ENCODE assay signal across 31 mouse cellular contexts in genomic region chr7:43662804-43663203, GRCm38 (mm10). TPM values are rescaled to one million over a fixed set of nuclear protein-coding genes. Genes with fewer than 3 reads are reported as not detected.
DNase-seq lines count a peak whose midpoint lies in the region; ATAC-seq lines count a peak whose summit lies in the region.
"Had no signal": no experiment of that assay in that cellular context is flagged by ENCODE, and none has a peak within 500 bp of the region (broad histone marks: within the 10 kb centered on the region; RNA-seq: fewer than 3 reads in every experiment).

No protein-coding gene starts in this region.

- no peak overlapping the region for H3K9ac ChIP-seq in hindbrain, embryonic 12.5 days
- H3K9ac ChIP-seq: forebrain, embryonic 12.5 days; liver, embryonic 15.5 days; lung, embryonic 15.5 days; midbrain, embryonic 12.5 days had no signal

- no peak overlapping the region for H3K4me3 ChIP-seq in hindbrain, embryonic 12.5 days
- H3K4me3 ChIP-seq: embryonic facial prominence, embryonic 10.5 days; forebrain, embryonic 12.5 days; gastrocnemius, adult 2 months; heart, embryonic 10.5 days; limb, embryonic 10.5 days; liver, embryonic 15.5 days; lung, embryonic 15.5 days; midbrain, embryonic 12.5 days had no signal

- no peaks in the 10 kb centered on the region for H3K4me1 ChIP-seq in hindbrain, embryonic 12.5 days
- H3K4me1 ChIP-seq: embryonic facial prominence, embryonic 10.5 days; forebrain, embryonic 12.5 days; heart, embryonic 10.5 days; limb, embryonic 10.5 days; liver, embryonic 15.5 days; lung, embryonic 15.5 days; midbrain, embryonic 12.5 days had no signal

- no peaks in the 10 kb centered on the region for H3K27me3 ChIP-seq in hindbrain, embryonic 12.5 days
- H3K27me3 ChIP-seq: forebrain, embryonic 12.5 days; liver, embryonic 15.5 days; lung, embryonic 15.5 days; midbrain, embryonic 12.5 days had no signal

- H3K36me3 ChIP-seq in hindbrain, embryonic 12.5 days = no peaks in the 10 kb centered on the region
- H3K36me3 ChIP-seq: embryonic facial prominence, embryonic 10.5 days; forebrain, embryonic 12.5 days; heart, embryonic 10.5 days; limb, embryonic 10.5 days; liver, embryonic 15.5 days; lung, embryonic 15.5 days; midbrain, embryonic 12.5 days had no signal

- H3K4me2 ChIP-seq in hindbrain, embryonic 12.5 days (replicated peaks) = no peak overlapping the region
- H3K4me2 ChIP-seq: forebrain, embryonic 12.5 days; liver, embryonic 15.5 days; lung, embryonic 15.5 days; midbrain, embryonic 12.5 days had no signal

- peak; percentile 47 for ATAC-seq in granulocyte monocyte progenitor cell, adult 5-6 weeks (replicated peaks; ENCODE audit: poor library complexity, severe bottlenecking)
- ATAC-seq in hindbrain, embryonic 12.5 days (ENCODE audit: low FRiP score) = no peak
- ATAC-seq: CD4-positive, CD25-positive, alpha-beta regulatory T cell, adult 4 months had no signal

- no peak overlapping the region for H3K27ac ChIP-seq in hindbrain, embryonic 12.5 days
- H3K27ac ChIP-seq: embryonic facial prominence, embryonic 10.5 days; forebrain, embryonic 12.5 days; gastrocnemius, adult 2 months; heart, embryonic 10.5 days; kidney, postnatal 0 days; limb, embryonic 10.5 days; liver, embryonic 15.5 days; lung, embryonic 15.5 days; macrophage; midbrain, embryonic 12.5 days had no signal

- WGBS in hindbrain, embryonic 12.5 days = 90% methylated on average over 1 of the region's 1 CpGs

- H3K9me3 ChIP-seq in hindbrain, embryonic 12.5 days (replicated peaks) = no peaks in the 10 kb centered on the region
- H3K9me3 ChIP-seq: embryonic facial prominence, embryonic 10.5 days; forebrain, embryonic 12.5 days; heart, embryonic 10.5 days; limb, embryonic 10.5 days; liver, embryonic 15.5 days; lung, embryonic 15.5 days; midbrain, embryonic 12.5 days had no signal

- DNase-seq in 3134 (ENCODE audit: extremely low read depth, insufficient read length, low spot score) (peak; percentile 60), 416B (ENCODE audit: low read depth) (peak; percentile 39)
- peak; percentile 25 for DNase-seq in adrenal gland, postnatal 25 days
- no peak for DNase-seq in heart, adult 11 months
- DNase-seq in cerebellum, postnatal 36 days = no peak
- DNase-seq: cerebellum, adult 9-10 months; gastrocnemius, adult 2 months; kidney, adult 2 months; liver; thymus, adult 18-20 months; thymus, postnatal 4 days had no signal

RNA-seq across cellular contexts. Expression of gene Siglece, which starts 2.8 kb away (rescaled TPM):
- total RNA-seq in adrenal gland, postnatal 25 days (2021) = 1.9 and 2.1 TPM in 2 replicates
- 13.1 and 15.1 TPM in 2 replicates for total RNA-seq in granulocyte monocyte progenitor cell, adult 5-6 weeks (2014; fragmentation: Nextera tagmentation)
- total RNA-seq in granulocyte monocyte progenitor cell, adult 5-6 weeks (2017) = 5.2 and 9.0 TPM in 2 replicates
- polyA plus RNA-seq in hindbrain, embryonic 12.5 days (2016; fragmentation: Nextera tagmentation; extraction: Ambion mirVana) = 0.18 and 0.44 TPM in 2 replicates

RNA-seq across cellular contexts. Expression of gene Ctu1, which starts 9.0 kb away (rescaled TPM):
- 11.1 and 13.4 TPM in 2 replicates for total RNA-seq in adrenal gland, postnatal 25 days (2021)
- total RNA-seq in granulocyte monocyte progenitor cell, adult 5-6 weeks (2014; fragmentation: Nextera tagmentation) = 5.6 and 8.7 TPM in 2 replicates
- 5.5 and 9.5 TPM in 2 replicates for total RNA-seq in granulocyte monocyte progenitor cell, adult 5-6 weeks (2017)
- polyA plus RNA-seq in hindbrain, embryonic 12.5 days (2016; fragmentation: Nextera tagmentation; extraction: Ambion mirVana) = 16.4 and 17.0 TPM in 2 replicates

RNA-seq across cellular contexts. Expression of gene Klk14, which starts 27.4 kb away (rescaled TPM):
- total RNA-seq in adrenal gland, postnatal 25 days (2021) = not detected in 2 replicates
- not detected in 2 replicates for total RNA-seq in granulocyte monocyte progenitor cell, adult 5-6 weeks (2014; fragmentation: Nextera tagmentation)
- not detected in 2 replicates for total RNA-seq in granulocyte monocyte progenitor cell, adult 5-6 weeks (2017)
- not detected in 2 replicates for polyA plus RNA-seq in hindbrain, embryonic 12.5 days (2016; fragmentation: Nextera tagmentation; extraction: Ambion mirVana)
- total RNA-seq: gastrocnemius, adult 2 months; gastrocnemius, postnatal 4 days; layer of hippocampus, adult 18-20 months; layer of hippocampus, postnatal 25 days; neutrophil, adult 5-6 weeks had no signal
- polyA plus RNA-seq: CD4-positive, CD25-positive, alpha-beta regulatory T cell, adult 4 months; cortical plate, adult 2 months; embryonic facial prominence, embryonic 10.5 days; forebrain, embryonic 12.5 days; heart, embryonic 10.5 days; heart, embryonic 16.5 days; hindbrain, embryonic 11.5 days; kidney, postnatal 0 days; limb, embryonic 10.5 days; liver, embryonic 15.5 days; lung, embryonic 15.5 days; macrophage; midbrain, embryonic 12.5 days had no signal

RNA-seq across cellular contexts. Expression of gene Ceacam18, which starts 28.3 kb away (rescaled TPM):
- not detected in 2 replicates for total RNA-seq in adrenal gland, postnatal 25 days (2021)
- 0.28 TPM in 1 of 2 replicates, not detected in the other for total RNA-seq in granulocyte monocyte progenitor cell, adult 5-6 weeks (2014; fragmentation: Nextera tagmentation)
- not detected in 2 replicates for total RNA-seq in granulocyte monocyte progenitor cell, adult 5-6 weeks (2017)
- polyA plus RNA-seq in hindbrain, embryonic 12.5 days (2016; fragmentation: Nextera tagmentation; extraction: Ambion mirVana) = not detected in 2 replicates
- total RNA-seq: gastrocnemius, adult 2 months; gastrocnemius, postnatal 4 days had no signal
- polyA plus RNA-seq: CD4-positive, CD25-positive, alpha-beta regulatory T cell, adult 4 months; embryonic facial prominence, embryonic 10.5 days; forebrain, embryonic 12.5 days; frontal cortex, adult 2 months; heart, embryonic 10.5 days; hindbrain, embryonic 11.5 days; kidney, adult 2 months; kidney, postnatal 0 days; limb, embryonic 10.5 days; lung, embryonic 15.5 days; macrophage; midbrain, embryonic 12.5 days had no signal

RNA-seq across cellular contexts. Expression of gene Klk13, which starts 49.6 kb away (rescaled TPM):
- not detected in 2 replicates for total RNA-seq in adrenal gland, postnatal 25 days (2021)
- total RNA-seq in granulocyte monocyte progenitor cell, adult 5-6 weeks (2014; fragmentation: Nextera tagmentation) = not detected in 2 replicates
- total RNA-seq in granulocyte monocyte progenitor cell, adult 5-6 weeks (2017) = not detected in 2 replicates
- polyA plus RNA-seq in hindbrain, embryonic 12.5 days (2016; fragmentation: Nextera tagmentation; extraction: Ambion mirVana) = 0.17 TPM in 1 of 2 replicates, not detected in the other
- total RNA-seq: gastrocnemius, postnatal 4 days; layer of hippocampus, adult 18-20 months; layer of hippocampus, postnatal 25 days; neutrophil, adult 5-6 weeks had no signal
- polyA plus RNA-seq: CD4-positive, CD25-positive, alpha-beta regulatory T cell, adult 4 months; forebrain, embryonic 12.5 days; hindbrain, embryonic 11.5 days; kidney, adult 2 months; liver, embryonic 15.5 days; macrophage; midbrain, embryonic 12.5 days had no signal

Comparison
In these comparisons a context has a peak if more than half of its experiments do, and no peak if none do; other contexts are left out.
1. DNase-seq: peak in 3134 (single experiment), 416B (single experiment) and adrenal gland, postnatal 25 days (single experiment); none in heart, adult 11 months (single experiment) and cerebellum, postnatal 36 days (0 of 2).